Mouse (Mus musculus): ENCODE measurements at regions not wholly inside any gene's neighbourhood (a gene's known extent, or its start where the extent isn't known, plus 50 kb on each side); places are given as distances from the start of the nearest gene placed in this dataset.

DNA sequence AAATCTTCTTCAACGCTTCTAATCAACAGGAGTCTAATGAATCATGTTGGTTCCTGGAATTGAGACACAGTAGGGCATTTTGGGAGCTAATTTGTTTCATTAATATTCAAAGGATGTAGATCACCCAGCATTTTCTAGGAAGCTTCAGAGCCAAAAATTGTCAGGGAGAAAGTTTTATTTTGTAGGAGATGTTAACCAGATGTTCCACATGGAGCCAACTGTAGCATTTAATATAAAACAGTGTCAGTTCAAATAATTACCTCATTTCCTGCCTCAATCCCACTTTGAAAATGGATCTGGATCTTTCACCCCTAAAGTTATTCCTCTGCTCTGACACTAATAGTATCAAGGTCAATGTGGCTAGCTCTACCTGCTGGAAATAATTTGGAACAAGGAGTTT lies 389.6 kb upstream of the Lmcd1 start:
- no peak for DNase-seq (ENCODE audit: low spot score)

DNA sequence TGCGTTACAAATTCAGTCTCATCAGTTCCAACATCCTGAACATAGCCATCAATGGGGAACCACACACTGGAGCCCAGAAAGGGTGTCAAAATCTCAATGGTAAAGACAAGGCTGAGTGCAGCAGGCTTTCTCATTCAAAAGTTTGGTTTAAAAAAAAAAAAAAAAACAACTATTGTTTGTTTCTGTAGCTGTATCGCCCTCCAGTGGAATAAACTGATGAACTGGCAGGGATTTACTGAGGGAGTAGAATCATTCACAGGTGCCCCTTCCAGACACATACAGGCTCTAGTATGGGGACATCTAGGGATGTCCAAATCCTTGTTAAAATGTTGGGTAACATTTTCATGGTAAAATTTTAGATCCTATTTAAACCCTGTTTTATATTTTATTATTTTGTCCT lies 361.6 kb upstream of the Lmcd1 start:
- DNase-seq (ENCODE audit: low spot score), result no peak

DNA sequence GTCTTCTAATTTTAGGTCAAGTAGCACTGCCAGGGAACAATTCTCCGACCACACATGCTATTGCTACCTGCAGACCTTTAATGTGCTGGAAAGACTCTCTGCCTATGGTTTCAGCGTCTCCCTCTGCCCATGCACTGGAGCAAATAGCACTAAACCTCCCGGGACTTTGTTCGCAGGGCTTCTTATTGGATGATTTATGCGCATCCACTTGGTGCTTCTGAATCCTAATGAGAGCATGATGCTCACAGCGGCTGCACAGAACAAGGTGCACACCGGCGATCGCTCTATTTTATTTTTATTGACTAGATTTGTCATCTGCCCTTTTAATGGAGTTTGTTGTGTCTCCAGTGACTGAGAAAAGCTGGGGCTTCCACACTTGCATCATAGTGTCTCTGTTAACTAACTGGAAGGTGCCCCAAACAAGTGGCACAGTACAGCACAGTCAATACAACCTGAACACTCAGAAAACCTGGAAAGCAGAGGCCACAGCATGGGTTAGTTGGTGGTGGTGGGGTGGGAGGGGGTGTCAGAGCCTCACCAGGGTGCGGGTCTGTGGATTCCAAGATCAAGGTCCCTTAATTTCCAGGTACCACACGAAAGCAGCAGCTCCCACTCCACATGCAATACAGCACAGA lies 359.7 kb upstream of the Lmcd1 start:
- no peak for DNase-seq (ENCODE audit: low spot score)

DNA sequence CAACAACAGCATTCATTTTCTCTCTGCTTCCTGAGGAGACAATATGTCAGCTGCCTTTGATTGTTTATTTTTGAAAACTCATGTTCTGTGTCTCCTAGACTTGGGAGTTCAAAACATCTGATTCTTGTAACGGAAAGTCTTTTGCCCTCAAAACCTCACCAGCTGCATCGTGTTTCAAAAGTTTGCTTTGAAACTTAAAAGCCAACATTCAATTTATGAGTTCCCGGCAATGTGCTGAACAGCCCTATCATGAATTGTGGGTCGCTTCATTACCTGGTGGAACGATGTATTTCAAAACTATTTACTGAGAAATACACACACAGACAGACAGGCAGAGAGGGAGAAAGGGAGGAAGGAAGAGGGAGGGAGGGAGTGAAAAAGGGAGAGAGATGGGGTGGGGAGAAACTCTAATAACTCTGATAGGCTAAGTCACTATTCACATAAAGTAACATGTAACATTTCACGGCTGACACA lies 356.3 kb upstream of the Lmcd1 start:
- DNase-seq (ENCODE audit: low spot score), result no peak

DNA sequence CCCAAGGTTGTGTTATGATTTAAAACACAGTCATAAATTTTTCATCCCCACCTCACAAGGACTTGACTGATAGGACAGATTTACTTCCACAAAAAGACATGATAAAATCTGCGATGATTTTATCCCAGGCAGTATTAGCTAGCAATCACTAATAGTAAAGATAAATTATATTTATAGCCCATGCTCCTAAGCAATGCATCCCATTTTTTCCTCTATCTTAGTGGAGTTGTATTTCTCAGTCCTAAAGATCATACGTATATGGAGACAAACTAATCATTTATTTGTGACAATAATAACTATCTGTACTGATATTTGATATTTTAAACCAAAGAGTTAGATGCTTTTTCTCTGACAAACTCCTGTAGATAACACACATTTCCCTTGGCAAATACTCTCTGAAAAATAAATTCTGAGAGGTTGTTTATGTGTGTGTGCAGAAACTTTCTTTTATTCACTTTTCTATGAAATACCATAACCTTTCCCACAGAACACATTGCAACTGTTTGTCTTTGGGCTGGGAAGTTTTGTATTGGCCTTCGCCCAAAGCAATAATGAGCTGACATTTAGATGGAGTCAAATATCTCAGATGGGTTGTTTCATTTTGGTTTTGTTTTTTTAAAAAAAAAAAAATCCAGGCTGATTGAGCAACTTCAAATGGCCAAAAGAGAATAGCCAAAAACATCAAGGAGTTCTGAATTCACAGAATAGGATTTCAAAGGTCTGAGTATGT lies 355.5 kb upstream of the Lmcd1 start:
- no peak for DNase-seq (ENCODE audit: low spot score)

DNA sequence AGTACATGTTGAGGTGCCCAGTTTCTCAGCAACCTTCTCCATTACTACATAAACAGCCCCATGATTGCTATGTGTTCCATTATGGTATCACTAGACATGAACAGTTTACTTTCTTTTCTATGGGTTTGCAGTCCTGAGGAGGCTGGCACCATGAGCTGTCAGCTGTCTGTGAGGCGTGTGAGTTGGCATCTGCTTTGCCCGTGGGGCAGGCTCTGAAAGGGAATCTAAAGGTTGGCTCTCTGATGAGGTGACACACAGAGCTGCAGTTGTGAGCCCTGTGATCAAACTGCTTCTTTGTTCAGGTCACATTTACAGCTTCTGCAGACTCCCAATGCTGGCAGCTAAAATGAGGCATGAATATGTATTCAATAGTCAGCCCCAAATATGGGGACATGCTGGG lies 341.0 kb upstream of the Lmcd1 start:
- DNase-seq (ENCODE audit: low spot score), result no peak

- no peak for DNase-seq (ENCODE audit: low spot score)
These were observed 319.2 kb upstream of the Lmcd1 start for GRCm38 (mm10) chr6:111954401-111954800.

DNA sequence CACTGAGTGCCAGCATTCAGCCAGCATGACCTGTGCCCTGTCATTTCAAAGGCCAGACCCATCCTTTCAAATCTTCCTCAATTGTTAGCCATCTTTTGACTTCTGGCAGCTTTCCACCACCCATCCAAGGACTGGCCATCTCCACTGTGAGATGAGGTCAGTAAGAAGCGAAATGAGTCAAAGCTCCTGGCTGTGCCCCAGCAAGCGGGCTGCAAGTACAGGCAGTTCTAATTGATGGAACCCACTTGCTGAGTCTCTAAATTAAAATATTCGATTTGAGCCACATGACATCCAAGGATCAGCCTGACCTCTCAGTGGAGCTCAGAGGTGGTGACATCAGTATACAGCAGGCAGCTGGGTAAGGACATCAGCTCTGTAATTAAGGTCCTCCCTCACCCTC lies 307.8 kb upstream of the Lmcd1 start:
- DNase-seq (ENCODE audit: low spot score), result no peak

DNA sequence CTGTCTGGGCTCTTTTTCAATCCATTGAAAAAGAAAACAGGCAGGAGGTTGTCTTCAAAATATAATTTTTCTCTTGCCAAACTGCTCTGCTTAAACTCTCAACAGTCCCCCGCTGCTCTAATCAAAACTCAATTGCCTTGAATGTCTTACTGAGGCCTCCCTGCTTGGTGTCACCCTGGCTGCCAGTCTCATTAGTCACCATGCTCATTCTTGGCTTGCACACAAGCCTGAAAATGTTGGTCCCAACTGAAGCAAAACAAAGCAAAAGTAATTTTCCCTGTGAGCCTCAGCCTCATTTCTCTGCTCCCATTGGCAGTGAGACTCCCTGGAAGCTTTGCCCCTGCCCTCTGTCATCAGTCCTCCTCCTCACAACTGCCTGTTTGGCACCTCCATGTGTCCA lies 288.1 kb upstream of the Lmcd1 start:
- no peak for DNase-seq (ENCODE audit: low spot score)

GRCm38 (mm10) chr6:111995823-111996222 lies 277.7 kb upstream of the Lmcd1 start:
- no peak for DNase-seq (ENCODE audit: low spot score)

DNA sequence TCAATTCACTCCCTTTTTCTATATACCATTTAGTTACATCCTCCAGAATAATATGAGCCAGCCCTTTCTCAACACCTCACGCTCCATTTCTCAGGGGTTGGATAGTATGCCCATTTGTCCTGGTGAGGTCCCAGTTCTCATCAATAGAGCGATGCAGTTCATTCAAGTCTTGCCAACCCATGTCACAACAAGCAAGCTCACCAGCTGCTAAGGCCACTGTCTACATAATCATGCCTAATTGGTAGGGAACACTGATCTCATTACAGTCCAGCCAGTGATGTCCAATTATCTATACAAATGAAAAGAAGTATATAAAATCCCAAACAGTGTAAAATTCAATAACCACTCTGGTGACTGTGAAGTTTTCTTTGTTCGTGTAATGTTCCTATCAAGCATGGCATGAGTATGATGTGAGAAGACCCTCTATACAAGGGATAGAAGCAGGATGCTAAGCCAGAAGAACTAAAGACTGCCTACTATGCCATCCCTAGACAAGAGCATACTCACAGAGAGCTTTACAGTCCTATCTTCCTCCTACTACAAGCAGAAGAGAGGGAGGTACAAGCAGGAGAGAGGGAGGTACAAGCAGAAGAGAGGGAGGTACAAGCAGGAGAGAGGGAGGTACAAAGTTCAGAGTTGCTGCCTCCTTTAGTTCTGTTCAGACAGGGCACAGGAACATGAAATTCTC lies 269.6 kb upstream of the Lmcd1 start:
- DNase-seq (ENCODE audit: low spot score), result no peak

DNA sequence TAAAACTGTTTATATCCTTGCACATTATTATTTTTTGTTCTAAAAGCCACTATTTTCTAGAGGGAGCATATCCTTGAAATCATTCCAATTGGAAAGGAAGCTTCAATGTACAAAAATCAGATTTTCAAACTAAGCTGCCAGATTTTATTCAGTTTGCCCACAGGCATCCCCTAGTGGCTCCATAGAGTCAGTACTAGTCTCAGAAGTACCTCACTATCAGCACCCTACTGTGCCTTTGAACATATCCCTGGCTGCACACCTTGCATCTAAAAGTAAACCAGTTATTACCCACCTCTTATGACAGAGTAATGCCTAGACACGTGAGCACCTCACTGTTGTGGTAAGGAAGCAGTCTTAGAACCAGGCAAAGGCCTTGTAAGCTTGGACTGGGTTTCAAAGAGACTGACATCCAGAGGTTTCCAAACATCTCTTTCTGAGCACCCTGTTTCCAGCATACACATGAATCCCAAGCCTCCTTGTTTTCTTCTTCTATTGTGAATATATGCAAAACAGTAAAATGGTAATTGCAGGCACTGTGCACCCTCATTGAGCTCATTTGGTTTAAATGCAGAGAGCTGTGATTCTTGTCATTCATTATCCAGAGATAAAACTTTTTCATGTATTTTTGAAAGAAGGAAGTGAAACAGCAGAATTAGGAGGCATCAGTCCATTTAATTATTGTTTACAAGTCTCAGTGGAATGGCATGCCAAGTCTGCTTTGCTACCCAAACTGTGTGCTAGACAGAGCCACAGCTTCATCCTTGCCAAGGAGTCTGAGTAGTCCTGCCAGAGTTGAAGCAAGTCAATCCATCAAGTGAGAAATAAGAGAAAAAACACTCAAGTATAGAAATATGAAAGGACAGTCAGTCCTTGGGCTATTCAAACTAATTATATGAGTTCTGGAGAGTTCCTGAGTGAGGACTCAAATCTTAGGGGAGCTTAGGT lies 247.0 kb upstream of the Lmcd1 start:
- no peak for DNase-seq (ENCODE audit: low spot score)

GRCm38 (mm10) chr6:112050548-112051184 lies 222.9 kb upstream of the Lmcd1 start:
- DNase-seq (ENCODE audit: low spot score), result no peak

GRCm38 (mm10) chr6:112052193-112052592 lies 221.4 kb upstream of the Lmcd1 start:
- DNase-seq (ENCODE audit: low spot score), result no peak

GRCm38 (mm10) chr6:112057895-112058294 lies 215.7 kb upstream of the Lmcd1 start:
- DNase-seq (ENCODE audit: low spot score), result no peak

DNA sequence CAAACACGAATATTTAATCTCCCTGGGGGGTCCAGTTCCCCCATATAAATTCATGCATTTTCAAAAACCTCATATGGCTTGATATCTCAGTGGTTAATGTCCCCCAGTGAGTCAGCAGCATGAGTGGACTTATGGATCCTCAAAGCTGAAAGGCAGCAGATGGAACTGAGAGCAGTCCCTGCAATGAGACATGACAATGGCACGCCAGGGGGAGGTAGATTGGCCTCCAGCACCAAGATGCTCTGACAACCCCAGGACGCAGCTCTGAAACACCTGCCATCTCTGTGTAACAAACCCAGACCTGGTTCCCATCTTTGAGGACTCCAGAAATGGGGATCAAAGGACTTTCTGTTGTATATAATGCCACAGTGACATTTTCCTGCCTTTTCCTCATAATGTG lies 210.6 kb upstream of the Lmcd1 start:
- no peak for DNase-seq (ENCODE audit: low spot score)

GRCm38 (mm10) chr6:112090597-112090996 lies 183.0 kb upstream of the Lmcd1 start:
- DNase-seq (ENCODE audit: low spot score), result no peak

DNA sequence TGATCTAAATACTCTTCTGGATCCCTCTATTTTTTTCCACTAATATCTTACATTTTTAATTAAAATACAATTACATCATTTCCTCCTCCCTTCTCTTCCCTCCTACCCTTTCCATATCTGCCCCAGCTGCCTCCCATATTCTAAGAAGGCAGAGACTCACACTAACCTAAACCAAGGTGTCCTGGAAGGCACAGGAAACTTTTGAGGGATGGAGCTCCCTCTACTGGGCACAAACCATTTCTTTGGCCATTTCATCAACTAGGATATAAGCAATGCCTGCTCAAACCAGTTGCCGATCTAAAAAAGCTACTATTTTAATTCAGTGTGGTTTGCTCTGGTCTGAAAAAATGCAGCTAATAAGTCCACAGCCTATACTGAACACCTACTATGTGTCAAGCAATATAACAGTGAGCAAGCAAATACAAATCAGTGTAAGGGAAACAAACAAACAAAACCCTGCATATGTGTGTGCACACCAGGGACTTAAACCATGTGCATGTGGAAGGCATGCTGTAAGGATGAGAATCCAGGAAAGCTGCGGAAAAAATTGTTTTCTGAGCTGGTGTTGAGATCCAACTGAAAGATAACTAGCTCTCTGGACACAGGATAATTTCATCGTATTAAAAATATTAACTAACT lies 182.3 kb upstream of the Lmcd1 start:
- no peak for DNase-seq (ENCODE audit: low spot score)

- no peak for DNase-seq (ENCODE audit: low spot score)
These were observed 180.3 kb upstream of the Lmcd1 start for GRCm38 (mm10) chr6:112093300-112093699.

DNA sequence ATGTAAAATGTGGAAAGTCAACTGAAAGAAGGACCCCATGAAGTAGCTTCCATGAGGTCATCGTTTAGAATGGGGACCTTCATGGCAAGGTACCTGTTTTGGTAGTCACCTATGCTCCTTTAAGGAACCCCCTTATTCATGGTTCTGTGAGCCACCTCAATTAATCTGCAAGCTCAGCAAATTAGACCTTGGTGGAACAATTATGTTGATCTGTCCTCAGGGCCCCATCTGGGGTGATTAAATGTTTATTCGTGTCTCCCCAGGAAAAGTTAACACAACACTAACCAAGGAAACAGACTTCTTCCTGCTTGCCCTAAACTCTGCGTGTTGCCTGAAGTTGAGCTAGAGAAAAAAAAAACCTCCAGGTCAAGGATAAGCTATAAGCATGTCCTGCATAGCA lies 175.9 kb upstream of the Lmcd1 start:
- DNase-seq (ENCODE audit: low spot score), result no peak

- DNase-seq (ENCODE audit: low spot score), result no peak
These were observed 164.9 kb upstream of the Lmcd1 start for GRCm38 (mm10) chr6:112108651-112109050.
